ENCODE assay signal across 10 mouse cellular contexts in genomic region chr4:98564196-98564865, GRCm38 (mm10).
DNase-seq lines count a peak whose midpoint lies in the region; ATAC-seq and TF ChIP-seq lines count a peak whose summit lies in the region.
"Had no signal": no experiment of that assay in that cellular context is flagged by ENCODE, and none has a peak within 500 bp of the region (broad histone marks: within the 10 kb centered on the region; RNA-seq: fewer than 3 reads in every experiment).

No protein-coding gene starts in this region.

- peak overlapping the region; percentile 24 for H3K9ac ChIP-seq in heart, embryonic 16.5 days (ENCODE audit: low read length)
- no peak overlapping the region for H3K9ac ChIP-seq in lung, postnatal 0 days (replicated peaks; ENCODE audit: low read depth)
- H3K9ac ChIP-seq in limb, embryonic 13.5 days: no peak overlapping the region

- H3K4me2 ChIP-seq in heart, embryonic 16.5 days (ENCODE audit: low read depth, low read length): 0 out of 2 replicates have a peak overlapping the region, but pooled peaks have one; percentile 12
- H3K4me2 ChIP-seq in lung, postnatal 0 days (replicated peaks; ENCODE audit: low read depth, low read length): no peak overlapping the region
- H3K4me2 ChIP-seq in limb, embryonic 13.5 days (replicated peaks): no peak overlapping the region

- WGBS in heart, embryonic 16.5 days: 54% methylated on average over 6 of the region's 6 CpGs
- WGBS in lung, postnatal 0 days: 44% methylated on average over 6 of the region's 6 CpGs
- 80% methylated on average over 6 of the region's 6 CpGs for WGBS in limb, embryonic 13.5 days

- no peaks in the 10 kb centered on the region for H3K36me3 ChIP-seq in heart, embryonic 16.5 days (ENCODE audit: control insufficient read depth, insufficient read depth)
- no peaks in the 10 kb centered on the region for H3K36me3 ChIP-seq in lung, postnatal 0 days (ENCODE audit: insufficient read depth, low read length)
- no peaks in the 10 kb centered on the region for H3K36me3 ChIP-seq in limb, embryonic 13.5 days

- no peak for ATAC-seq in heart, embryonic 16.5 days (replicated peaks; ENCODE audit: extremely low read depth, insufficient read depth, low FRiP score)
- ATAC-seq in lung, postnatal 0 days: peak; percentile 34
- no peak for ATAC-seq in limb, embryonic 13.5 days (ENCODE audit: low FRiP score, low read depth)

- TF ChIP-seq EP300 in lung, postnatal 0 days (IDR thresholded peaks at IDR 0.05): no peak

- no peak for DNase-seq in heart, postnatal 10 days
- DNase-seq in lung, postnatal 0 days (ENCODE audit: low spot score): peak; percentile 56
- DNase-seq in lung, adult 18-20 months: no peak
- DNase-seq in gastrocnemius, adult 2 months: no peak
- no peak for DNase-seq in spleen, postnatal 4 days (ENCODE audit: low spot score in 2 of 2)
- DNase-seq: cerebellum, adult 18-20 months; gastrocnemius, postnatal 25 days had no signal

- TF ChIP-seq CTCF in lung, postnatal 0 days (IDR thresholded peaks at IDR 0.05): no peak
- no peak for TF ChIP-seq CTCF in gastrocnemius, adult 2 months (IDR thresholded peaks at IDR 0.05)

- no peaks in the 10 kb centered on the region for H3K27me3 ChIP-seq in heart, embryonic 16.5 days (ENCODE audit: control insufficient read depth, insufficient read depth, low read length)
- no peaks in the 10 kb centered on the region for H3K27me3 ChIP-seq in lung, postnatal 0 days (replicated peaks; ENCODE audit: insufficient read depth, low read length)
- no peaks in the 10 kb centered on the region for H3K27me3 ChIP-seq in limb, embryonic 13.5 days

- peak overlapping the region; percentile 97 for H3K27ac ChIP-seq in heart, embryonic 16.5 days (ENCODE audit: low read length)
- no peak overlapping the region for H3K27ac ChIP-seq in lung, postnatal 0 days (ENCODE audit: low read length)
- peak overlapping the region; percentile 58; the same call in 1 of the 2 replicates for H3K27ac ChIP-seq in limb, embryonic 13.5 days
- no peak overlapping the region for H3K27ac ChIP-seq in gastrocnemius, adult 2 months
- H3K27ac ChIP-seq: left cerebral cortex, adult 2 months had no signal

- intact Hi-C loops in heart, postnatal 10 days (cut with DNase I): loop anchor here (5.0 kb wide), 1 partner anchor 48 kb away; no protein-coding TSS in a partner anchor
- intact Hi-C loops in gastrocnemius, adult 2 months (cut with DNase I): no loop called here

- no peaks in the 10 kb centered on the region for H3K9me3 ChIP-seq in heart, embryonic 16.5 days (replicated peaks; ENCODE audit: control insufficient read depth, low read length)
- no peaks in the 10 kb centered on the region for H3K9me3 ChIP-seq in lung, postnatal 0 days (ENCODE audit: low read length)
- no peaks in the 10 kb centered on the region for H3K9me3 ChIP-seq in limb, embryonic 13.5 days

- no peak overlapping the region for H3K4me3 ChIP-seq in heart, embryonic 16.5 days (ENCODE audit: low read length)
- H3K4me3 ChIP-seq in lung, postnatal 0 days (ENCODE audit: low read depth, low read length): no peak overlapping the region
- no peak overlapping the region for H3K4me3 ChIP-seq in limb, embryonic 13.5 days
- H3K4me3 ChIP-seq in gastrocnemius, adult 2 months: no peak overlapping the region
- H3K4me3 ChIP-seq: left cerebral cortex, adult 2 months had no signal

- H3K4me1 ChIP-seq in heart, embryonic 16.5 days (ENCODE audit: control insufficient read depth, insufficient read depth, low read length): peaks cover 26% of the 10 kb centered on the region
- peaks cover 13% of the 10 kb centered on the region for H3K4me1 ChIP-seq in lung, postnatal 0 days (ENCODE audit: insufficient read depth, low read depth, low read length)
- H3K4me1 ChIP-seq in limb, embryonic 13.5 days: peaks cover 31% of the 10 kb centered on the region

Comparison
In these comparisons a context has a peak if more than half of its experiments do, and no peak if none do; other contexts are left out.
1. H3K27ac ChIP-seq: peak in heart, embryonic 16.5 days (single experiment) and limb, embryonic 13.5 days (single experiment); none in lung, postnatal 0 days (single experiment) and gastrocnemius, adult 2 months (single experiment).